Mouse (Mus musculus) bone marrow, adult 2 months (tissue): ENCODE measurements around the gene Syt3.

Source experiments
- CTCF ChIP-seq: fragments of 200-500 bp; IDR thresholded peaks from 2 replicates; pipeline ENCODE4 v1.5.1; 2011; ENCODE audit warnings: low read length, control low read depth; ENCODE audit not compliant: control insufficient read depth, insufficient read depth
- POLR2A ChIP-seq: fragments of 200-500 bp; IDR thresholded peaks from 2 replicates; pipeline ENCODE4 v1.6.1; 2011; ENCODE audit warnings: low read depth, mild to moderate bottlenecking, control low read depth, low read length, borderline replicate concordance; ENCODE audit not compliant: control insufficient read depth

DNA sequence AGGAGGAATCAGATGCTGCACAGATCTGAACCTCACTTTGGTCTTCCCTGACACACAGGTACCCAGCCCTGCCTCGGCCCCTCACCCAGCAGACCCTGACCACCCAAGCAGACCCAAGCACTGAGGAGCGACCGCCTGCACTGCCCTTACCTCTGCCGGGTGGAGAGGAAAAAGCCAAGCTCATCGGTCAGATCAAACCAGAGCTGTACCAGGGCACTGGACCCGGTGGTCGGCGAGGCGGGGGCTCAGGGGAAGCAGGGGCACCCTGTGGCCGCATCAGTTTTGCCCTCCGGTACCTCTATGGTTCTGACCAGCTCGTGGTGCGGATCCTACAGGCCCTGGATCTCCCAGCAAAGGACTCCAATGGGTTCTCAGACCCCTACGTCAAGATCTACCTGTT lies 8.4 kb downstream of the Syt3 start:
- TF ChIP-seq POLR2A (no peak), CTCF (no peak)
